ENCODE assay signal across 24 mouse cellular contexts in genomic region chr3:145230721-145231120, GRCm38 (mm10).
A peak's percentile ranks its signal among the peaks of the same experiment; 100 is the strongest.
DNase-seq lines count a peak whose midpoint lies in the region; ATAC-seq and TF ChIP-seq lines count a peak whose summit lies in the region.
"Had no signal": no experiment of that assay in that cellular context is flagged by ENCODE, and none has a peak within 500 bp of the region (broad histone marks: within the 10 kb centered on the region; RNA-seq: fewer than 3 reads in every experiment).

No protein-coding gene starts in this region.

- no peak for TF ChIP-seq CTCF in hindbrain, postnatal 0 days (IDR thresholded peaks at IDR 0.05; ENCODE audit: low read depth)

- H3K27ac ChIP-seq in hindbrain, postnatal 0 days = no peak overlapping the region
- no peak overlapping the region for H3K27ac ChIP-seq in hindbrain, embryonic 16.5 days (ENCODE audit: low read depth, low read length)
- H3K27ac ChIP-seq in neural tube, embryonic 11.5 days (ENCODE audit: low read depth, low read length) = no peak overlapping the region
- H3K27ac ChIP-seq in neural tube, embryonic 15.5 days (replicated peaks) = no peak overlapping the region
- H3K27ac ChIP-seq: layer of hippocampus, adult 2 months; liver, embryonic 13.5 days; midbrain, embryonic 12.5 days; neural tube, embryonic 13.5 days had no signal

- no peaks in the 10 kb centered on the region for H3K27me3 ChIP-seq in hindbrain, postnatal 0 days (ENCODE audit: insufficient read depth, low read length)
- no peaks in the 10 kb centered on the region for H3K27me3 ChIP-seq in hindbrain, embryonic 16.5 days (replicated peaks; ENCODE audit: control insufficient read depth, insufficient read depth, low read length)
- H3K27me3 ChIP-seq in neural tube, embryonic 11.5 days (ENCODE audit: control insufficient read depth, insufficient read depth, low read length) = no peaks in the 10 kb centered on the region
- no peaks in the 10 kb centered on the region for H3K27me3 ChIP-seq in neural tube, embryonic 15.5 days (replicated peaks)
- H3K27me3 ChIP-seq: liver, embryonic 13.5 days; midbrain, embryonic 12.5 days; neural tube, embryonic 13.5 days had no signal

- no peaks in the 10 kb centered on the region for H3K36me3 ChIP-seq in hindbrain, postnatal 0 days (ENCODE audit: insufficient read depth, low read length)
- H3K36me3 ChIP-seq in hindbrain, embryonic 16.5 days (ENCODE audit: control insufficient read depth, insufficient read depth, low read length) = no peaks in the 10 kb centered on the region
- no peaks in the 10 kb centered on the region for H3K36me3 ChIP-seq in neural tube, embryonic 11.5 days (ENCODE audit: control insufficient read depth, insufficient read depth, low read length)
- no peaks in the 10 kb centered on the region for H3K36me3 ChIP-seq in neural tube, embryonic 15.5 days
- H3K36me3 ChIP-seq: liver, embryonic 13.5 days; midbrain, embryonic 12.5 days; neural tube, embryonic 13.5 days had no signal

- no peaks in the 10 kb centered on the region for H3K4me1 ChIP-seq in hindbrain, postnatal 0 days (ENCODE audit: insufficient read depth, low read length)
- no peaks in the 10 kb centered on the region for H3K4me1 ChIP-seq in hindbrain, embryonic 16.5 days (ENCODE audit: control insufficient read depth, insufficient read depth, low read depth, low read length)
- no peaks in the 10 kb centered on the region for H3K4me1 ChIP-seq in neural tube, embryonic 11.5 days (ENCODE audit: control insufficient read depth, insufficient read depth, low read length)
- no peaks in the 10 kb centered on the region for H3K4me1 ChIP-seq in neural tube, embryonic 15.5 days
- H3K4me1 ChIP-seq: liver, embryonic 13.5 days; midbrain, embryonic 12.5 days; neural tube, embryonic 13.5 days had no signal

- no peak overlapping the region for H3K4me2 ChIP-seq in hindbrain, postnatal 0 days (ENCODE audit: low read depth, low read length)
- H3K4me2 ChIP-seq in hindbrain, embryonic 16.5 days (ENCODE audit: low read length) = no peak overlapping the region
- H3K4me2 ChIP-seq in neural tube, embryonic 11.5 days (ENCODE audit: low read depth) = no peak overlapping the region
- H3K4me2 ChIP-seq in neural tube, embryonic 15.5 days = no peak overlapping the region
- H3K4me2 ChIP-seq: liver, embryonic 13.5 days; midbrain, embryonic 12.5 days; neural tube, embryonic 13.5 days had no signal

- no peak for ATAC-seq in hindbrain, postnatal 0 days
- no peak for ATAC-seq in hindbrain, embryonic 16.5 days
- ATAC-seq in neural tube, embryonic 11.5 days (ENCODE audit: insufficient read depth, low FRiP score, low TSS enrichment) = no peak
- no peak for ATAC-seq in neural tube, embryonic 15.5 days (ENCODE audit: low FRiP score)
- ATAC-seq: activated CD4-positive, CD25-positive, alpha-beta regulatory T cell, adult 4 months; forebrain, postnatal 0 days had no signal

- peak; percentile 30 for DNase-seq in hindbrain, postnatal 0 days (ENCODE audit: low spot score)
- DNase-seq in neural tube, embryonic 11.5 days (ENCODE audit: low spot score) = peak; percentile 39
- DNase-seq in hindlimb bud, embryonic 11.5 days (ENCODE audit: extremely low spot score, low read depth, low spot score) = peak; percentile 56
- DNase-seq in MN1 (ENCODE audit: low spot score) = no peak
- no peak for DNase-seq in urinary bladder, postnatal 4 days (ENCODE audit: low spot score in 2 of 2)
- DNase-seq: adrenal gland, adult 8-10 months; cerebellum, adult 18-20 months; cerebellum, postnatal 14 days; forebrain, postnatal 0 days; heart, postnatal 4 days; kidney, postnatal 25 days; layer of hippocampus, postnatal 36 days; liver, embryonic 13.5 days; lung, adult 2 months; lung, postnatal 14 days; right cerebral cortex, adult 18-20 months; right cerebral cortex, postnatal 4 days; thymus, postnatal 14 days had no signal

- no peak overlapping the region for H3K9ac ChIP-seq in hindbrain, postnatal 0 days (replicated peaks; ENCODE audit: low read length)
- no peak overlapping the region for H3K9ac ChIP-seq in hindbrain, embryonic 16.5 days (ENCODE audit: low read depth, low read length)
- H3K9ac ChIP-seq in neural tube, embryonic 11.5 days (ENCODE audit: low read length) = no peak overlapping the region
- H3K9ac ChIP-seq in neural tube, embryonic 15.5 days (replicated peaks) = no peak overlapping the region
- H3K9ac ChIP-seq: forebrain, postnatal 0 days; liver, embryonic 13.5 days; midbrain, embryonic 12.5 days; neural tube, embryonic 13.5 days had no signal

- H3K4me3 ChIP-seq in hindbrain, postnatal 0 days (ENCODE audit: low read length) = no peak overlapping the region
- no peak overlapping the region for H3K4me3 ChIP-seq in hindbrain, embryonic 16.5 days (ENCODE audit: low read length)
- no peak overlapping the region for H3K4me3 ChIP-seq in neural tube, embryonic 11.5 days (ENCODE audit: low read depth, low read length)
- no peak overlapping the region for H3K4me3 ChIP-seq in neural tube, embryonic 15.5 days (replicated peaks)
- H3K4me3 ChIP-seq: layer of hippocampus, adult 2 months; liver, embryonic 13.5 days; midbrain, embryonic 12.5 days; neural tube, embryonic 13.5 days had no signal

- H3K9me3 ChIP-seq in hindbrain, postnatal 0 days (ENCODE audit: low read length) = no peaks in the 10 kb centered on the region
- no peaks in the 10 kb centered on the region for H3K9me3 ChIP-seq in hindbrain, embryonic 16.5 days (ENCODE audit: control insufficient read depth, low read length)
- no peaks in the 10 kb centered on the region for H3K9me3 ChIP-seq in neural tube, embryonic 11.5 days (ENCODE audit: control insufficient read depth, low read length)
- H3K9me3 ChIP-seq in neural tube, embryonic 15.5 days (replicated peaks) = no peaks in the 10 kb centered on the region
- H3K9me3 ChIP-seq: liver, embryonic 13.5 days; midbrain, embryonic 12.5 days had no signal

- WGBS in hindbrain, postnatal 0 days = 81% methylated on average over 6 of the region's 6 CpGs
- WGBS in hindbrain, embryonic 16.5 days = 82% methylated on average over 6 of the region's 6 CpGs
- WGBS in neural tube, embryonic 11.5 days = 62% methylated on average over 6 of the region's 6 CpGs
- WGBS in neural tube, embryonic 15.5 days = 71% methylated on average over 6 of the region's 6 CpGs

Comparison
In these comparisons a context has a peak if more than half of its experiments do, and no peak if none do; other contexts are left out.
1. DNase-seq: peak in hindbrain, postnatal 0 days (single experiment), neural tube, embryonic 11.5 days (single experiment) and hindlimb bud, embryonic 11.5 days (single experiment); none in MN1 (single experiment) and urinary bladder, postnatal 4 days (0 of 2).